Mouse (Mus musculus) E14TG2a.4 (cell line): ENCODE measurements at regions not wholly inside any gene's neighbourhood (a gene's known extent, or its start where the extent isn't known, plus 50 kb on each side); places are given as distances from the start of the nearest gene placed in this dataset.

Experiments used
- H3K27me3 ChIP-seq: 2 replicates; pipeline ENCODE4 v1.6.1; 2014; ENCODE audit warnings: low read length, control low read depth; ENCODE audit not compliant: insufficient read depth
- H3K36me3 ChIP-seq: 2 replicates; pipeline ENCODE4 v1.6.1; 2014; ENCODE audit warnings: low read length, control low read depth; ENCODE audit not compliant: insufficient read depth
- H3K4me1 ChIP-seq: replicated peaks from 2 replicates; pipeline ENCODE4 v1.6.1; 2014; ENCODE audit warnings: low read depth, low read length, control low read depth
- H3K4me3 ChIP-seq: replicated peaks from 2 replicates; pipeline ENCODE4 v1.5.1; 2014; ENCODE audit warnings: mild to moderate bottlenecking, low read length
- H3K9me3 ChIP-seq: 2 replicates; pipeline ENCODE4 v1.6.1; 2014; ENCODE audit warnings: low read length, control low read depth
- CTCF ChIP-seq: conservative IDR thresholded peaks from 2 replicates; pipeline ENCODE4 v1.5.1; 2014; ENCODE audit warnings: low read length
- NANOG ChIP-seq: IDR thresholded peaks from 2 replicates; pipeline ENCODE4 v1.6.1; 2014; ENCODE audit warnings: borderline replicate concordance, low read length, mixed read lengths
- POU5F1 ChIP-seq: IDR thresholded peaks from 2 replicates; pipeline ENCODE4 v1.6.1; 2014; ENCODE audit warnings: low read length, borderline replicate concordance

DNA sequence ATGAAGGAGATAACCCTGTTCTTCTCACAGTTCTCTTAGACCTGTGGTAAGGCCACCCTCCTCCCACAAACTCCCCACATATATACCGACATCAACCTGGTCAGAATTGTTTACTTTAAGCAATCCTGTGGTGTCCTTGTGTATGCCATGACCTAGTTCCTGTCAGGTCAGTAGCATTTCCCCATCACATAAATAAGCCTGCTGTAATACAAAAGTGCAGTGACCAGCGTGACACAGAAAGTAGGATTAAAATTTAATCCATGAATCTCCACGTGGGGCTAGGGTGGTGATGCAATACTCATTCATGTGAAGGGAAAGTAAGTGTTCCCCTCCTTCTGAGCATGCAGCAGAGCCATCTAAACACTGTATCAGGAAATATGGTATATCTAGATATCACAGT, 923.2 kb upstream of the Lrrc6 start:
- Histone ChIP-seq H3K4me1 (no peaks in the 10 kb centered on the region), H3K36me3 (no peaks in the 10 kb centered on the region), H3K4me3 (no peak overlapping the region), H3K9me3 (no peaks in the 10 kb centered on the region), H3K27me3 (no peaks in the 10 kb centered on the region)
- no peak for TF ChIP-seq POU5F1
- TF ChIP-seq CTCF, result no peak
- no peak for TF ChIP-seq NANOG

DNA sequence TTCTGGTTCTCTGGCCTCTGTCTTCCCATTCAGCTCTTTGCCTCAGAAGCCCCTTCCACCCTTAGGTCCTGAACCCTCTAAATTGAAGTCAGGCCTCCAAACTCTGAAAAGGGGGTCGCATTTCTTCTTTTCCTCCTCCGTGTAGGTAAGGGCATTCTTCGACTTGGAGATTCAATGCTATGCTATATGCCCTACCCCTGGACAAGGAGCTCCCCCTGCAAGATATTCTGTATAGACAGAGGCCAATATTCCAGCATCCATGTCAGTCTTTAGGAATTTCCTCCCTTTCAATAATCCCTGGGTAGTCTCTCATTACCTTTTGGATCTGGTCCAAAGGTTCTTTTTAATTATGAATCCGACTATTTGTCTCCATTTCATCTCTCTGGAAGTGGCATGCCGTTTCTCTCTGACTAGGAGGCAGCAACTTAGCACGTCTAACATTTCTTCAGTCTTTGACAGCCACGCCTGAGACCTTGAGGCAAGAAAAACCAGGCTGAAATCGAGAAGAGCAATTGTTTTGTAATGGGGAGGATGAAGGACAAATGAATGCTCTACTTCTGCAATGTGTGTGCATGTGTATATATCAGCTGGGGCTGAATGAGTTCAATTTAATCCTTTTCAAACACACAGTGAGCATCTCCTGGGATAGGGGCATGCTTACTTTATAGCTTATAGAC, 921.7 kb upstream of the Lrrc6 start:
- H3K36me3 ChIP-seq, result no peaks in the 10 kb centered on the region
- no peaks in the 10 kb centered on the region for H3K4me1 ChIP-seq
- no peak for TF ChIP-seq CTCF
- TF ChIP-seq POU5F1, result no peak
- TF ChIP-seq NANOG, result no peak
- H3K9me3 ChIP-seq, result no peaks in the 10 kb centered on the region
- no peaks in the 10 kb centered on the region for H3K27me3 ChIP-seq
- H3K4me3 ChIP-seq, result no peak overlapping the region

DNA sequence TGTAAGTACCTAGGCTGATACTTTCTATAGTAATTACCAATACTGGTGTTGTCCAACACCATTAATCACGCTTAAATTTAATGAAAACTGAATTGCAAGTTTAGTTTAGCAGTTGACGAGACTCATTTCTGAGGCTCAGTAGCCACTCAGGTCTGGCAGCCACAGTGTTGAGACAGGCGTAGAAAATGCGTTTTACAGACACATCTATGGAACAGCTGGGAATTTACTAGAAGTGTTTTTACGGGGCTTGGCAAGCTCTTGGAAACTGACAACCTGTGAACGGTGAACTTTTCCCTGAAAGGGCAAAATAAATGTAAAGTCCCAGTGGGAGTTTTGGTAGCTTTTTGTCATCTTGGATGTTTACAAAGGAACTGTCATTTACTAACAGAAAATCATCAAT, 920.1 kb upstream of the Lrrc6 start:
- Histone ChIP-seq H3K36me3 (no peaks in the 10 kb centered on the region), H3K9me3 (no peaks in the 10 kb centered on the region), H3K4me3 (no peak overlapping the region), H3K27me3 (no peaks in the 10 kb centered on the region), H3K4me1 (no peaks in the 10 kb centered on the region)
- TF ChIP-seq NANOG, result no peak
- no peak for TF ChIP-seq POU5F1
- no peak for TF ChIP-seq CTCF

DNA sequence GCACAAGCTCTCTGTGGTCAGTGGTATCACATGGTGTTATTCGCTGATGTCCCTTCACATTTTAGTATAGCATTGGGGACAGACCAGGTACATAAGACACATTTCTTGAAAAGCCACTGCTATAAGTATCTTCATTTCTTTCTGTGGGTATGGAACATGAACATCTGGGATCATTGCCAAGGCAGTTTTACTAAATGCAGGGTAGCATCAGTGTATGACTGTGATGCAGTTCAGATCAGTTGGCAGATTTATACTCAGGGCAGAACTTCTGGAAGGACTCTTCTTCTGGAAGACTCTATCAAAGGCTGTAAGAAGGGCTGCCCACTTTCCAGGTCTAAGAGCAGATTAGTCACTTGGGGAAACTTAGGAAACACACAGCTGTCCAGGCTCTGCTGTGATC, 919.0 kb upstream of the Lrrc6 start:
- Histone ChIP-seq H3K4me3 (no peak overlapping the region), H3K36me3 (no peaks in the 10 kb centered on the region), H3K4me1 (no peaks in the 10 kb centered on the region), H3K9me3 (no peaks in the 10 kb centered on the region), H3K27me3 (no peaks in the 10 kb centered on the region)
- TF ChIP-seq CTCF, result no peak
- no peak for TF ChIP-seq NANOG
- no peak for TF ChIP-seq POU5F1

DNA sequence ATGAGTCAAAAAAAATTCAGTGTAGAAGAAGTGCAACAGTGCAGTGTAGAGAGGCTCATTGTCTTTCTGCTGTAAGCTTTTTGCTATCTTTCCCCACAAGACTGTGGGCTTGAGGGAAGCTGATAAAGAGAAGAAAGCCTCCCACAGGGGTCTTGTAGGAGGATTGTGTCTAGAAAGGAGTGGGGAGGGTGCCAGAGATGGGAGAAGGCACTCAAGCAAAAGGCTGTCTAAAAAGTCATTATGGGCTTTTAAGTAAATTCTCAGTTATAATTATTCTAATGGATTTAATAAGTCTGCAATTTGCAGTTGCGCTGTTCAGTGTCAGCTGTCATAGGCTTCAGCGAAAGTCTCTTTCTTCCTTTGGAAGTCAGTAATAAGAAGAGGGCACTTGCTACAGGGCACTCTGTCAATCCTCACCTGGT, 917.0 kb upstream of the Lrrc6 start:
- Histone ChIP-seq H3K36me3 (no peaks in the 10 kb centered on the region), H3K27me3 (no peaks in the 10 kb centered on the region), H3K4me3 (no peak overlapping the region), H3K9me3 (no peaks in the 10 kb centered on the region), H3K4me1 (no peaks in the 10 kb centered on the region)
- TF ChIP-seq NANOG, result no peak
- TF ChIP-seq POU5F1, result no peak
- no peak for TF ChIP-seq CTCF

DNA sequence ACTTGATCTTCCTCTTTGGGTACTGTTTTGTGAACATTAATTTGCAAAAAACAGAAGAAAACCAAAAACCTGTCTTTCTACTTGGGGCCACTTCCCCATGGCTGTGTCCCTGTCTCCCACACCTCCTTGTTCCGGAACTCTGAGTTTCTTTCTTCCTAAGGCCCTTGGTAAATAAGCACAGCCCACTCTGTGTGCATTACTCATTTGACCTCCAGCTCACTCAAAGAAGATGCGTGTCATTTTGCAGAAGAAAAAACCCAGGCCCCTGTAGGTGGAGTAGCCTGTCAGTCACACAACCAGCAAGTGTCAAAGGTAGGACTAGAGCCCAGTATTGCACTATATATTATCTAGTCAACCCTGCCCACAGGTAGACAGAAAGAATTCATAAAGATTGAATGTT, 915.1 kb upstream of the Lrrc6 start:
- no peaks in the 10 kb centered on the region for H3K4me1 ChIP-seq
- H3K36me3 ChIP-seq, result no peaks in the 10 kb centered on the region
- TF ChIP-seq CTCF, result no peak
- TF ChIP-seq NANOG, result no peak
- no peak for TF ChIP-seq POU5F1
- H3K4me3 ChIP-seq, result no peak overlapping the region
- no peaks in the 10 kb centered on the region for H3K9me3 ChIP-seq
- no peaks in the 10 kb centered on the region for H3K27me3 ChIP-seq

DNA sequence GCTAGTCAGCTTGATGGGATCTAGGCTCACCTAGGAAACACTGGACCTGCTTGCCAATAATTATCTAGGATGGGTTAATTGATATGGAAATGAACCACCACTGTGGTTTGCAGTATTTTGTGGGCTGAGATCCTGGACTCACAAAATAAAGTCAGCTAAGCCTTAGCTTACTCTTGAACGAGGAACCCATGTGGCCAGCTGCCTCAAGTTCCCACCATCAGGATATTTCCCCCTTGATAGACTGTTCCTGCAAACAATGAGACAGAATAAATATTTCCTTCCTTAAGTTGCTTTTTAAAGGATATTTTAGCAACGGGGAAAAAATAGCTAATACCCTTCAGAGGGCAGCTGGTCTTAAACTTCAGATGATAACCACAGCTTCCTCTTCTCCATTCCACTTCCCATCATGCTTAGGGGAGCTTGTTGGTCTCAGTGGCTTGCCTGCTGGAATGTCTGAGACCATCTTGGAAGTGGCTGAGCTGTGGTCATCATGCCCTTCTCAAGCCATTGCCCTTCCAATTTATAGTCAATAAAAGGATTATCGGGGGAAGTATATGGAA, 913.7 kb upstream of the Lrrc6 start:
- Histone ChIP-seq H3K4me3 (no peak overlapping the region), H3K4me1 (no peaks in the 10 kb centered on the region), H3K9me3 (no peaks in the 10 kb centered on the region), H3K36me3 (no peaks in the 10 kb centered on the region), H3K27me3 (no peaks in the 10 kb centered on the region)
- TF ChIP-seq NANOG, result no peak
- TF ChIP-seq POU5F1, result no peak
- TF ChIP-seq CTCF, result no peak

DNA sequence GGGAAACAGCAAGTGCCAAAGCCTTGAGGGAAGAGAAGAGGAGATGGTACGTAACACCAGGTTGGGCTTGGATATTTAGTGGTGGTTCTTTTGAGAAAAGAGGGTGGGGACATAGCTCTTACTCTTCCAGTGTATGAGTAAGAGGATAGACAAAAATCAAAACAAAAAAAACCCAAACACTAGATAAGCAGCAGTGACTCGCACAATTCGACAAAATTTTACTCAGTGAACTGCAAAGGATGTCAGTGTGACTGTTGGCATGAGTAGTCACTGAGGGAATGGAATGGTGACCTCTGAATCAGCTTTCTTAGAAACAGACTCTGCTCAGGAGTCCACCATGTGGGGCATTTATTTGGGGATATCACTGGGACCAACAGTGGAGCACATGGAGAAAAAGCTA, 912.9 kb upstream of the Lrrc6 start:
- no peaks in the 10 kb centered on the region for H3K4me1 ChIP-seq
- H3K9me3 ChIP-seq, result no peaks in the 10 kb centered on the region
- no peak for TF ChIP-seq CTCF
- TF ChIP-seq POU5F1, result no peak
- no peak for TF ChIP-seq NANOG
- no peaks in the 10 kb centered on the region for H3K27me3 ChIP-seq
- H3K36me3 ChIP-seq, result no peaks in the 10 kb centered on the region
- H3K4me3 ChIP-seq, result no peak overlapping the region

DNA sequence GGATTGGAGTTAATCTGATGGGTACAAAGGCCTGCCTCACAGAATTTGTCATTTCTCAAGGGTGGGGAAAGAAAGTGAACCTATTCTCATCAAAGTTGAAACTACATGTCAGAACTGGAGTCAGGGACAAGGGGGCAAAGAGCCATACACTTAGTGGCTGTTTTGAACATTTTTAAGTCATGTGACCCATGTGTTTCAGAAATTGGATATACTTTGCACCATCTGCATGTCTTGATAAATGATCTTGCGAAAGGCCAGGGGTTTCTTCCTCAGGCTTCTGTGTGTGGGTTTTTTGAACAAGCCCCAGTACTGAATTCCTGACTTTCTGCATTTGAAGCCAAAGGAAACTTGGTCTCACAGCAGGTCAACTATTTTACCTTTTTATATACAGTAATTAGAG, 911.7 kb upstream of the Lrrc6 start:
- Histone ChIP-seq H3K4me1 (no peaks in the 10 kb centered on the region), H3K9me3 (no peaks in the 10 kb centered on the region), H3K4me3 (no peak overlapping the region), H3K36me3 (no peaks in the 10 kb centered on the region), H3K27me3 (no peaks in the 10 kb centered on the region)
- TF ChIP-seq CTCF, result no peak
- no peak for TF ChIP-seq POU5F1
- no peak for TF ChIP-seq NANOG

DNA sequence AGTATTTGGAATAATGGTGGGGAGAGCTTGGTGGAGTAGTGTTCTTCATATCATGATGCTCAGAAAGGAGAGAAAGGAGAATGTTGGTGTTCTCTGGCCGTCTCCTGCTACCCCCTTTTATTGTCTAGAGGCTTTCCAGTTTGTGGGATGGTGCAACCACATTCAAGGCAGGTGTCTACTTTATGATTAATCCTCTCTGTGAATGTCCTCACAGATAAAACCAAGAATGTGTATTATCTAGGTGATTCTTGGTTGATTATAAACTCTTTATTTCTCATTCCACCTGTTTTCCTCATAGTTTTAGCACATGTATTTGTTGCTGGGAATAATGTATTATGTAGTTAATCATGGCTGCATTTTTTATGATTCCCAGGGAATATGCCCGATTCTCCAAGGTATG, 910.9 kb upstream of the Lrrc6 start:
- TF ChIP-seq NANOG, result no peak
- TF ChIP-seq CTCF, result no peak
- no peak for TF ChIP-seq POU5F1
- H3K36me3 ChIP-seq, result no peaks in the 10 kb centered on the region
- H3K4me3 ChIP-seq, result no peak overlapping the region
- H3K4me1 ChIP-seq, result no peaks in the 10 kb centered on the region
- H3K9me3 ChIP-seq, result no peaks in the 10 kb centered on the region
- H3K27me3 ChIP-seq, result no peaks in the 10 kb centered on the region
